Mouse (Mus musculus) myocyte (in vitro differentiated cells): ENCODE measurements around the gene Dchs2. TPM values are rescaled to one million over a fixed set of nuclear protein-coding genes. Genes with fewer than 3 reads are reported as not detected.
A peak's percentile ranks its signal among the peaks of the same experiment; 100 is the strongest.

Experiments used
- H3K27me3 ChIP-seq: one replicate; pipeline ENCODE4 v1.6.1; 2011; ENCODE audit not compliant: control insufficient read depth, insufficient read depth, insufficient read length
- H3K36me3 ChIP-seq: one replicate; pipeline ENCODE4 v1.6.1; 2011; ENCODE audit not compliant: control insufficient read depth, insufficient read depth
- H3K4me2 ChIP-seq: one replicate; pipeline ENCODE4 v1.6.1; 2011; ENCODE audit warnings: low read depth, control low read depth
- H3K4me3 ChIP-seq: one replicate; pipeline ENCODE4 v1.5.1; 2011; ENCODE audit warnings: mild to moderate bottlenecking, control low read depth, moderate library complexity
- H3K79me2 ChIP-seq: one replicate; pipeline ENCODE4 v1.6.1; 2011; ENCODE audit not compliant: control insufficient read depth, insufficient read depth
- H3ac ChIP-seq: one replicate; pipeline ENCODE4 v1.6.1; 2011; ENCODE audit not compliant: control insufficient read depth, insufficient read length
- CEBPB ChIP-seq: IDR thresholded peaks from 2 replicates; pipeline ENCODE4 v1.6.1; 2011; ENCODE audit warnings: mild to moderate bottlenecking, moderate library complexity; ENCODE audit not compliant: poor library complexity, insufficient read depth, severe bottlenecking
- E2F4 ChIP-seq: IDR thresholded peaks from one replicate; pipeline ENCODE4 v1.6.1; 2011; ENCODE audit warnings: mild to moderate bottlenecking, control low read depth, moderate library complexity; ENCODE audit not compliant: insufficient read depth
- MAX ChIP-seq: IDR thresholded peaks from one replicate; pipeline ENCODE4 v1.6.1; 2011; ENCODE audit warnings: low read depth, mild to moderate bottlenecking, control low read depth
- MYOD1 ChIP-seq, 3 experiments: IDR thresholded peaks; one replicate each; pipeline ENCODE4 v1.6.1; 2011; ENCODE audit warnings: control low read depth in 2 of 3, low read depth in 2 of 3, mild to moderate bottlenecking in 2 of 3, moderate library complexity in 1 of 3; ENCODE audit not compliant: insufficient read length in 2 of 3, control insufficient read depth in 1 of 3
- MYOG ChIP-seq, 3 experiments: IDR thresholded peaks; one replicate each; pipeline ENCODE4 v1.6.1; 2011; ENCODE audit warnings: control low read depth in 2 of 3, low read depth in 2 of 3, mild to moderate bottlenecking in 2 of 3; ENCODE audit not compliant: insufficient read length in 2 of 3, control insufficient read depth in 1 of 3, insufficient read depth in 1 of 3
- POLR2A ChIP-seq: IDR thresholded peaks from one replicate; pipeline ENCODE4 v1.6.1; 2011; ENCODE audit warnings: low read depth, mild to moderate bottlenecking, control low read depth, moderate library complexity; ENCODE audit not compliant: insufficient read length
- POLR2AphosphoS2 ChIP-seq: IDR thresholded peaks from one replicate; pipeline ENCODE4 v1.6.1; 2011; ENCODE audit warnings: low read depth, control low read depth; ENCODE audit not compliant: insufficient read length
- REST ChIP-seq: IDR thresholded peaks from one replicate; pipeline ENCODE4 v1.6.1; 2011; ENCODE audit warnings: mild to moderate bottlenecking, control low read depth, moderate library complexity; ENCODE audit not compliant: insufficient read depth, insufficient read length
- SRF ChIP-seq: IDR thresholded peaks from one replicate; pipeline ENCODE4 v1.6.1; 2011; ENCODE audit warnings: low read depth; ENCODE audit not compliant: control insufficient read depth, insufficient read length
- TCF12 ChIP-seq: IDR thresholded peaks from one replicate; pipeline ENCODE4 v1.6.1; 2011; ENCODE audit warnings: mild to moderate bottlenecking, control low read depth; ENCODE audit not compliant: poor library complexity, insufficient read depth, severe bottlenecking
- TCF3 ChIP-seq: IDR thresholded peaks from one replicate; pipeline ENCODE4 v1.6.1; 2011; ENCODE audit warnings: low read depth, control low read depth; ENCODE audit not compliant: insufficient read length
- USF1 ChIP-seq: IDR thresholded peaks from one replicate; pipeline ENCODE4 v1.6.1; 2011; ENCODE audit warnings: low read depth, mild to moderate bottlenecking, control low read depth, moderate library complexity
- polyA plus RNA-seq: library from polyadenylated mRNA; unstranded; fragments of >200 nt; fragmentation: generic; extraction: Trizol; gene quantifications from one replicate; pipeline ENCODE4 v1.2.1, GENCODE M21; 2012; ENCODE audit warnings: missing spikeins

The Dchs2 gene
- polyA plus RNA-seq, 1 experiment = 0.04 TPM

- Histone ChIP-seq H3K36me3 (no peaks in the 10 kb centered on the region), H3K79me2 (no peaks in the 10 kb centered on the region), H3K27me3 (no peaks in the 10 kb centered on the region), H3ac (no peak overlapping the region), H3K4me3 (no peak overlapping the region), H3K4me2 (peak overlapping the region; percentile 35)
- TF ChIP-seq SRF = no peak
- TF ChIP-seq REST = no peak
- peak in 2 of 3 experiments; percentile 29 to 30 for TF ChIP-seq MYOD1 (IDR thresholded peaks at IDR 0.05; ENCODE audit: control insufficient read depth in 1 of 3, insufficient read length in 2 of 3, low read depth in 2 of 3)
- no peak for TF ChIP-seq E2F4
- no peak for TF ChIP-seq CEBPB
- TF ChIP-seq MAX = no peak
- TF ChIP-seq TCF12 = no peak
- TF ChIP-seq MYOG (IDR thresholded peaks at IDR 0.05; ENCODE audit: control insufficient read depth in 1 of 3, insufficient read depth in 1 of 3, insufficient read length in 2 of 3, low read depth in 2 of 3) = peak in 1 of 3 experiments; percentile 50
- TF ChIP-seq USF1 = no peak
- no peak for TF ChIP-seq TCF3
Measured at GRCm38 (mm10) chr3:83288118-83288840, 160.5 kb downstream of the Dchs2 start.

- Histone ChIP-seq H3ac (no peak overlapping the region), H3K36me3 (no peaks in the 10 kb centered on the region), H3K27me3 (no peaks in the 10 kb centered on the region), H3K4me2 (no peak overlapping the region), H3K4me3 (no peak overlapping the region), H3K79me2 (no peaks in the 10 kb centered on the region)
- TF ChIP-seq MYOD1 (IDR thresholded peaks at IDR 0.05; ENCODE audit: control insufficient read depth in 1 of 3, insufficient read length in 2 of 3, low read depth in 2 of 3) (peak; percentile 31 to 70 (median 47)), USF1 (no peak), CEBPB (peak; percentile 60; the same call in 1 of the 2 replicates), MYOG (IDR thresholded peaks at IDR 0.05; ENCODE audit: control insufficient read depth in 1 of 3, insufficient read depth in 1 of 3, insufficient read length in 2 of 3, low read depth in 2 of 3) (peak in 2 of 3 experiments; percentile 4 to 58)
Measured at GRCm38 (mm10) chr3:83290482-83290881, 162.7 kb downstream of the Dchs2 start.

GRCm38 (mm10) chr3:83290953-83291352 is 163.2 kb downstream of the Dchs2 start:
- no peak for TF ChIP-seq MYOG (IDR thresholded peaks at IDR 0.05; ENCODE audit: control insufficient read depth in 1 of 3, insufficient read depth in 1 of 3, insufficient read length in 2 of 3, low read depth in 2 of 3)
- Histone ChIP-seq H3K27me3 (no peaks in the 10 kb centered on the region), H3K79me2 (no peaks in the 10 kb centered on the region), H3ac (no peak overlapping the region), H3K4me3 (no peak overlapping the region), H3K4me2 (no peak overlapping the region), H3K36me3 (no peaks in the 10 kb centered on the region)

DNA sequence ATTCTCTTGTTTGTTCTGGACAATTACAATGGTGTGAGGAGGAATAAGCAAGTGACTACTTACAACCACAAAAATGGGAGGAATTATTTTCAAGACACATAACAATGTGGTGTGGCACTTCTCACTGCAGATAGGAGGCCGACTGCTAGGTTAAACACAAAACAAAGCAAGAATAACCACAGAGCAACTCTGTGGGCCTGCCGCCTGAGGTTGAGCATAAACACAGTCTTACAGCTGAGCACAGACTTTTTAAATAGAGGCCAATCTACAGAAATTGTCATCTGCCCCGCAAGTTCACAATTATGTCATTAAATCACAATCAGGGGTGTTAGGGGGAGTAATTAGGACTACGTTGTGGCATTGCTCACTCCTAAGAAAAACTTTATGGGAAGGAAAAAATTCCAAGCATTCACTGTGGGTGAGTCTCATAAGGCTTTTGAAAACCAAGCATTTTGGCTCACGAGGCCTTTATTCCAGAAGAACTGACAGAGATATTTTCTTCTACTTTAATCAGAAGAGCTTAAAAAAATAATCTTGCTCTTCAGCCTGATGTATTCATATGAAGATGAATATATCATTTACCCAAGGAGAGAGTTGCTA is 172.1 kb downstream of the Dchs2 start:
- no peaks in the 10 kb centered on the region for H3K79me2 ChIP-seq
- peak overlapping the region; percentile 37 for H3K4me2 ChIP-seq
- TF ChIP-seq REST = no peak
- no peak for TF ChIP-seq MAX
- no peak for TF ChIP-seq POLR2A
- TF ChIP-seq E2F4 = no peak
- TF ChIP-seq MYOD1 (IDR thresholded peaks at IDR 0.05; ENCODE audit: control insufficient read depth in 1 of 3, insufficient read length in 2 of 3, low read depth in 2 of 3) = no peak
- no peak for TF ChIP-seq POLR2AphosphoS2
- TF ChIP-seq USF1 = no peak
- no peak for TF ChIP-seq TCF12
- no peak for TF ChIP-seq MYOG (IDR thresholded peaks at IDR 0.05; ENCODE audit: control insufficient read depth in 1 of 3, insufficient read depth in 1 of 3, insufficient read length in 2 of 3, low read depth in 2 of 3)
- no peak for TF ChIP-seq TCF3
- no peak for TF ChIP-seq SRF
- TF ChIP-seq CEBPB = no peak
- no peaks in the 10 kb centered on the region for H3K36me3 ChIP-seq
- no peak overlapping the region for H3ac ChIP-seq
- H3K27me3 ChIP-seq = no peaks in the 10 kb centered on the region
- H3K4me3 ChIP-seq = no peak overlapping the region

DNA sequence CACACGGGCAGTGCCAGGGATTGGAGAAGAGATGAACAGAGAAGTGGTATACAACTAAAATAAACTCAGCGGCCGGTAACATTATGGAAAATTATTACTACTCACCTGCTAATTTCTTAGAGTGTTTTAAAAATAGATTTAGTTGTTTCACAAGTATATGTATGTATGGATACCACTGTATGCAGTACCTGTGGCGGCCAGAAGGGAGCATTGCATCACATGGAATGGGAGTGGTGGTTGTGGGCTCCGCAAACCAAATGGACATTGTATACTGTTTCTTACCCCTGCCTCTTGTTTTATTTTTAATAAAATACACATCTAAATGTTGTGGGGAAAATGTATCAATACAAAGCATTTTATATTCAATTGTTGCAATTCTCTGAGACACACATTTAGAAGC is 176.1 kb downstream of the Dchs2 start:
- Histone ChIP-seq H3K27me3 (no peaks in the 10 kb centered on the region), H3K36me3 (no peaks in the 10 kb centered on the region), H3K4me3 (no peak overlapping the region), H3K79me2 (no peaks in the 10 kb centered on the region), H3K4me2 (no peak overlapping the region), H3ac (no peak overlapping the region)
- no peak for TF ChIP-seq TCF3
- TF ChIP-seq POLR2A = no peak
- no peak for TF ChIP-seq E2F4
